Mouse (Mus musculus): ENCODE results near the gene Hydin. TPM values are rescaled to one million over a fixed set of nuclear protein-coding genes. Genes with fewer than 3 reads are reported as not detected.

Hydin gene
- total and polyA plus RNA-seq, 3 experiments = not detected

DNA sequence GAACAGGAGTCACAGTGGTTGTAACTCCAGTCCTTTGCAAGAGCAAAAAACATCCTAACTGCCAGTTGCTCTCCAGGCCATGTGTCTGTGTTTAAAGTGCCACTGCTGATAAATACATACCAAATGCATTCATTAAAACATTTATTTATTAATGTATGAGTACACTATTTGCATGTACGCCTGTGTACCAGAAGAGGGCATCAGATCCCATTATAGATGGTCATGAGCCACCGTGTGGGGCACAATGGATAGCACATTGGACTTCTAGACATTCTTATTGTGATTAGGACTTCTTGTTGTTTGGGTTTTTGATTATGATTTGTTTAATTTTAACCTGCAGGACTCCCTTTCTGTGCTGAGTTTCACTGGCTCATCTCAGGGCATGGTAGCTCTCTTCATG is 6.6 kb downstream of the Hydin start:
- TF ChIP-seq POLR2AphosphoS5 (IDR thresholded peaks at IDR 0.05; ENCODE audit: borderline replicate concordance, low read depth, low read length) = no peak
- TF ChIP-seq MAZ (IDR thresholded peaks at IDR 0.05; ENCODE audit: low read depth, low read length) = no peak
- no peak for TF ChIP-seq GATA1 (IDR thresholded peaks at IDR 0.05; ENCODE audit: low read depth, low read length)
- TF ChIP-seq RAD21 (IDR thresholded peaks at IDR 0.05; ENCODE audit: low read depth, low read length) = no peak
- TF ChIP-seq ELF1 (IDR thresholded peaks at IDR 0.05; ENCODE audit: low read depth, low read length) = no peak
- TF ChIP-seq HCFC1 (IDR thresholded peaks at IDR 0.05; ENCODE audit: low read depth, low read length) = no peak
- TF ChIP-seq TBP (IDR thresholded peaks at IDR 0.05; ENCODE audit: low read depth, low read length) = no peak
- no peak for TF ChIP-seq CHD1 (IDR thresholded peaks at IDR 0.05; ENCODE audit: low read depth, low read length)
- no peak for TF ChIP-seq SMC3 (IDR thresholded peaks at IDR 0.05; ENCODE audit: low read depth, low read length)
- TF ChIP-seq USF2 (IDR thresholded peaks at IDR 0.05; ENCODE audit: borderline replicate concordance in 1 of 2, insufficient read depth in 1 of 2, low read depth in 1 of 2, low read length in 2 of 2) = no peak
- no peak for TF ChIP-seq ZKSCAN1 (IDR thresholded peaks at IDR 0.05; ENCODE audit: low read depth, low read length)
- Histone ChIP-seq H3K36me3 (ENCODE audit: control insufficient read depth in 1 of 2, insufficient read depth in 2 of 2, low read length in 2 of 2) (no peaks in the 10 kb centered on the region), H3K27ac (ENCODE audit: control insufficient read depth, low read depth, low read length) (no peak overlapping the region), H3K9ac (ENCODE audit: control insufficient read depth, low read depth, low read length, poor library complexity, severe bottlenecking) (no peak overlapping the region), H3K4me1 (ENCODE audit: control insufficient read depth in 1 of 2, insufficient read depth in 2 of 2, low read length in 2 of 2) (no peaks in the 10 kb centered on the region), H3K79me2 (ENCODE audit: control insufficient read depth, insufficient read depth, low read length, poor library complexity) (no peaks in the 10 kb centered on the region), H3K9me3 (replicated peaks; ENCODE audit: insufficient read depth, low read length) (no peaks in the 10 kb centered on the region), H3K27me3 (ENCODE audit: control insufficient read depth in 1 of 2, insufficient read depth in 2 of 2, low read length in 2 of 2) (no peaks in the 10 kb centered on the region), H3K4me3 (ENCODE audit: control insufficient read depth in 1 of 2, insufficient read depth in 1 of 2, low read depth in 2 of 2, low read length in 2 of 2) (no peak overlapping the region)
- no peak for DNase-seq (ENCODE audit: low read depth, low spot score)

DNA sequence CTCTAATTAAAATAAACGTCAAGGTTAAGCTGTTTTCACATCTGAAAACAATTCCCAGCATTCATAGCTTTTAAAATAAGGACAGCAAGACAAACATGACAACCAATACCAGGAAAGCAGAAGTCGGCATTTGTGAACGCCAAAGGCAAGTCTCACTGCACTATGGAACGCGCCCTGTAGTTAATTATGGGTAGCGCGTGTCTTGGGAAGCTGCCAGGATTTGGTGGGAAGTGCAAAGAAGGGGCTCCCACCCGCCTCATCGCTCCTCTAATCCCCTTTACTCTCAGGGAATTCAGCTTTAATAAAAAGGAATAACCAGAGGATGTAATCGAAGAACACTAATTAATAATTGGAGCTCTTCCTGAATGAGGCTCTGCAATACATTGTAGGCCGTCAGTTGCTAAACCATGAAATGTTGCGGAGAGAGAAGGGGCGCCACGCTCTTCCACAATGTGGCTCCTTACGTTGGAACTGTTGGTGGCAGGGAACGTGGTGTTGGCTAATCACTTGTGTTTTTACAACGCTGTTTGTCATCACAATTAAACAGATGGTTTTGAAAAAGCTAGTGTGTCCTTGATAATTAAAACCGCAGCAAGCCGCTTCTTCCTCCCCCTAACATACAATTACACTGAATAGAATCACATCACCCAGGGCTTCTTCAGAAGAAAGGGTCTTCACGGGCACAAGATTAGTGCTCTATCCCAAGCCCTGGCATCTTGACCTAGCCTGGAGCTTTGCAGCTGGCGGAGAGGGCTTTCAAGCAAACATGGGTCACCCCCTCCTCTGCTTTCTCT is 8.9 kb downstream of the Hydin start:
- no peak for DNase-seq (ENCODE audit: low read depth, low spot score)
- no peak overlapping the region for H3K9ac ChIP-seq (ENCODE audit: control insufficient read depth, low read depth, low read length, poor library complexity, severe bottlenecking)
- no peaks in the 10 kb centered on the region for H3K36me3 ChIP-seq (ENCODE audit: control insufficient read depth in 1 of 2, insufficient read depth in 2 of 2, low read length in 2 of 2)
- H3K79me2 ChIP-seq (ENCODE audit: control insufficient read depth, insufficient read depth, low read length, poor library complexity) = no peaks in the 10 kb centered on the region
- no peaks in the 10 kb centered on the region for H3K27me3 ChIP-seq (ENCODE audit: control insufficient read depth in 1 of 2, insufficient read depth in 2 of 2, low read length in 2 of 2)
- no peaks in the 10 kb centered on the region for H3K4me1 ChIP-seq (ENCODE audit: control insufficient read depth in 1 of 2, insufficient read depth in 2 of 2, low read length in 2 of 2)
- no peak overlapping the region for H3K4me3 ChIP-seq (ENCODE audit: control insufficient read depth in 1 of 2, insufficient read depth in 1 of 2, low read depth in 2 of 2, low read length in 2 of 2)
- no peaks in the 10 kb centered on the region for H3K9me3 ChIP-seq (replicated peaks; ENCODE audit: insufficient read depth, low read length)
- no peak for TF ChIP-seq SIN3A (IDR thresholded peaks at IDR 0.05; ENCODE audit: low read length)
- no peak for TF ChIP-seq TAL1 (IDR thresholded peaks at IDR 0.05; ENCODE audit: low read length)
- TF ChIP-seq TCF12 (IDR thresholded peaks at IDR 0.05; ENCODE audit: low read depth, low read length) = no peak
- no peak overlapping the region for H3K27ac ChIP-seq (ENCODE audit: control insufficient read depth, low read depth, low read length)

DNA sequence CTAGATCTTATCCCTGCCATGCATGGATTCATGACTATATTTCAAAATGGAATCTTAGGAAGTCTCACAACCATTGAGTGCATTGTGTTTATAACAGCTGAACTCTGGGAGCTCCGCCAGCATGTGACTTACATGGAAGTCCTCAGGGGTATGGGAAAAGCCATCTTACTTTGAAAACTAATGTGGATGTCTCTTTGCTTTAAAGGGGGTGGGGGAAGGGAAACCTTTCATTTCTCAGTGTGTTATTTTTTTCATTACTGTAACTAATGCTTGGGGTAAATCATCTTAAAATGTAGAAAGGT is 9.4 kb downstream of the Hydin start:
- TF ChIP-seq POLR2A (IDR thresholded peaks at IDR 0.05; ENCODE audit: control insufficient read depth in 1 of 2, insufficient read depth in 1 of 2, low read depth in 1 of 2, low read length in 2 of 2, poor library complexity in 1 of 2) (no peak), USF2 (IDR thresholded peaks at IDR 0.05; ENCODE audit: borderline replicate concordance in 1 of 2, insufficient read depth in 1 of 2, low read depth in 1 of 2, low read length in 2 of 2) (no peak), SMC3 (IDR thresholded peaks at IDR 0.05; ENCODE audit: low read depth, low read length) (no peak), ZKSCAN1 (IDR thresholded peaks at IDR 0.05; ENCODE audit: low read depth, low read length) (no peak), ETS1 (IDR thresholded peaks at IDR 0.05; ENCODE audit: low read depth, low read length) (no peak), USF1 (IDR thresholded peaks at IDR 0.05; ENCODE audit: low read depth, low read length) (no peak), ZC3H11A (IDR thresholded peaks at IDR 0.05; ENCODE audit: low read depth, low read length) (no peak), EP300 (IDR thresholded peaks at IDR 0.05; ENCODE audit: low read depth in 1 of 2, low read length in 2 of 2) (no peak), TCF12 (IDR thresholded peaks at IDR 0.05; ENCODE audit: low read depth, low read length) (no peak), HCFC1 (IDR thresholded peaks at IDR 0.05; ENCODE audit: low read depth, low read length) (no peak), MAFK (IDR thresholded peaks at IDR 0.05; ENCODE audit: borderline replicate concordance, low read depth, low read length) (no peak), MYB (IDR thresholded peaks at IDR 0.05; ENCODE audit: low read depth, low read length) (no peak), POLR2AphosphoS5 (IDR thresholded peaks at IDR 0.05; ENCODE audit: borderline replicate concordance, low read depth, low read length) (no peak), E2F4 (IDR thresholded peaks at IDR 0.05; ENCODE audit: borderline replicate concordance, low read depth, low read length) (no peak)
- Histone ChIP-seq H3K9ac (ENCODE audit: control insufficient read depth, low read depth, low read length, poor library complexity, severe bottlenecking) (no peak overlapping the region), H3K36me3 (ENCODE audit: control insufficient read depth in 1 of 2, insufficient read depth in 2 of 2, low read length in 2 of 2) (no peaks in the 10 kb centered on the region), H3K4me1 (ENCODE audit: control insufficient read depth in 1 of 2, insufficient read depth in 2 of 2, low read length in 2 of 2) (no peaks in the 10 kb centered on the region), H3K79me2 (ENCODE audit: control insufficient read depth, insufficient read depth, low read length, poor library complexity) (no peaks in the 10 kb centered on the region), H3K9me3 (replicated peaks; ENCODE audit: insufficient read depth, low read length) (no peaks in the 10 kb centered on the region), H3K4me3 (ENCODE audit: control insufficient read depth in 1 of 2, insufficient read depth in 1 of 2, low read depth in 2 of 2, low read length in 2 of 2) (no peak overlapping the region), H3K27ac (ENCODE audit: control insufficient read depth, low read depth, low read length) (no peak overlapping the region), H3K27me3 (ENCODE audit: control insufficient read depth in 1 of 2, insufficient read depth in 2 of 2, low read length in 2 of 2) (no peaks in the 10 kb centered on the region)
- DNase-seq (ENCODE audit: low read depth, low spot score) = no peak

Data from MEL (cell line).